Mouse (Mus musculus): ENCODE measurements around the gene Vps37c.

The Vps37c gene

DNA sequence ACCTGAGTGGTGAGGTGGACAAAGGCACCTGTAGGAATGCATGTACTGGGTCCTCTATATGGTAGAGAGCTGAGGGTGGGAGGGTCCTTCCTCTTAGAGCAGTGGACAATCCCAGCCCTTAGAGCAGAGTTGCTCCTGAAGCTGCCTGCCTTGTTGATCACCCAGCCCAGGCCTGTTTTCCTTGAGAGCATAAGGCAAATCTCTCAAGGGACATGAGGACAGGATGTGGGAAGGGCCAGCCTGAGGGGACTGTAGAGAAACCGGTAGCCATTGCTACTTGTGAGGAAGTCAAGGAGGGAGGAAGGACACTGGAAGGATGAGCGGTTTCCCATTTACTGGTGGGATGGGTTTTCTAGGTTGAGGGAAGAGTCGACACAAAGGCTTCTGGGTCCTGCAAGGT lies 54.0 kb downstream of the Vps37c start:
- no peak for DNase-seq

DNA sequence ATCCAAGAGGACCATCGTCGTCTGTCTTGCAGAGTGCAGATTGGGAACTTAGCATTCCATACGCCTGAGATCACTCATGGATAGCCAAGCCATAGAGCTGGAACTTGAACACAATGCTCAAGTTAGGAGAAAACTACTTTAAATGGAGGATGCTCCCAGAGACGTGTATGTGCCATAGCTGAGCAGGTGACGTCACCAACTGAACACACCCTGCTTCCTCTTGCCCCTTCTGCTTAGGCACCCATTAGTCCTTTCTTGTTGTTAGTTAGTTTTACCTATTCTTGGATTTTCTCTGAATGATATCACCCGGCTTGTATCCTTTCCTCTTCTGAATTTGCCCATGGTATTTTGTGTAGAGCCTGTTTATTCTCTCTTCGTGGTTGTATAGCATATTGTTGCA lies 58.6 kb downstream of the Vps37c start:
- no peak for DNase-seq

DNA sequence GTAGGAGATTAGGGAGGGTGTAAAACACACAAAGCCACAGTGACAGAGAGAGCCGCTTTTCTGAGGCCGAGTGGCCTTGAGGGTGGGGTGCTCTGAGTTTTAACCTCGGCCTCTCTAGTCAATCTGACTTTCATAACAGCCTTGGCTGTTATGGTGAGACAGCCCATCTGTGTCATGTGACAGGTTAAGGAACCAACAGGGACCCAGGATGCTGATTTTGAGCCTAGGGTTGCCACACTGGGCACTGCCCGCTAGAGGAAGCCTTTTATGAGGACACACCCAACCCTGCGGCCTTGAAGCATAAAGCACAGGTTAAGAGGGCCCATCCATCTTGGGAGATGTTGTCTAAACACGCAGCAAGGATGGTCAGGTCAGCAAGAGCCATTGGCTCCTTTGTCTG lies 59.2 kb downstream of the Vps37c start:
- DNase-seq: no peak

DNA sequence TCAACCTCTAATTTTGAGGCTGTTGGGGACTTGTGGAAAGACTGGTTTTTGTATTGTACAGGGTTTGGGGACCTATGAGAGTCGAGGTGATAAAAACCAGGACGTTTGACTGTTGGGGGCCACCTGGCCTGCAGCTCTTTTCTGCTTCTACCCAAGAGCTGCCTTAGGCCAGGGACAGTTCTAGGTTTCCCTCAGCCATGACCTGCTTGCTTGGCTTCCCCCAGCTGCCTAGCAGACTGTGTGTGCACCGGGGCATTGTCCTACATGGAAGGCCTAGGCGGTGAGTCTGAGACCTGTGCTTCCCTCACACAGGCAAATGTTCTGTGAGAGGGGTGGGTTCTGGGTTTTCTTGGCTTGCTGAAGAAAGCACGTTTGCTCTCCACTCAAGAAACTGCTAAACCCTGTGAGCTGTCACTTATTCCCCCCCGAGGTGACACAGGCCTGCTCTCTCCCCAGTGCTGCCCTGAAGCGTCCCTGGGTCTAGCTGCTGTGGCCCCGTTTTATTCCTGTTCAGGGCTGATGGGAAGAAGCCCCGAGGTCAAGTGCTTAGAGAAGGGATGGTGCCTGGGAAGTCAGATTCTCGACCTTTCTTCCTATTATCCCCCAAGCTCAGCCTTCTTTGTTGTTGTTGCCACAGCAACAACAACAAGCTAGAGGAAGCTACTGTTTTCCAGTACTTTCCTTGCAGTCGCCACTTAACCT lies 60.0 kb downstream of the Vps37c start:
- no peak for DNase-seq

DNA sequence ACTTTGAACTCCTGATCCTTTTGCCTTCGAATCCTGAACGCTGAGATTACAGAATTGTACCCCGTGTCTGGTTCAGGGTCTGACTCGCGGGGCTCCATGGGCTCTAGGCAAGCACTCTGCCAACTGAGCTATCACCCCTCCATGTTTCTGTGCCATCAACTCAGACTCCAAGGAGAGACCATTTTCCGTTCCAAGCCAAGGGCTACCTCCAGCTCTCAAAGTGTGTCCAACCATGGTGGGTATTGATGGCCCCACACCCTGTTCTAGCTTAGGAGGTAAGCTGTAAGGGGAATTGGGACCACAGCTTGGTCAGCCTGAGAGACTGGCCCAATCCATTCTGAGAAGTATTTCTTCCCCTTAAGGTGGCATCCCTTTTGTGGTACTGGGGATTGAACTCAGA lies 60.8 kb downstream of the Vps37c start:
- DNase-seq: no peak

DNA sequence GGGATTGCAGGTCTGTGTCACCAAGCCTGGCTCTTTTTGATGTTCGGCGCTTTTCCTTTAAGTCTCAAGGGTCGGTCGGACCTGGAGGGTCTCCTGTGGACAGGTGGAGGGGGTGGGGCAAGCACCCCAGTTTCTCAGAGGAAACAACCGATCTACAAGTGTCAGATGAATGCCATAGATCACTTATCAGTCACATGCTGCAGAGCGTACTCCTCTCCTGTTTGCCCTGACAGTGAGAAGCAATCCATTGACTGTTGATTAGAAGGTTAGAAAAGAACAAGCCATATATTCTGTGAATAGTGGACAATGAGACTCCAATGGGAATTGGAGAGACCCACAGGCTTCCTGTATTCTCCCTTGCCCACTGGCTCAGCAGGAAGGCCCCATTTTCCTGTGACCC lies 61.6 kb downstream of the Vps37c start:
- DNase-seq: no peak

DNA sequence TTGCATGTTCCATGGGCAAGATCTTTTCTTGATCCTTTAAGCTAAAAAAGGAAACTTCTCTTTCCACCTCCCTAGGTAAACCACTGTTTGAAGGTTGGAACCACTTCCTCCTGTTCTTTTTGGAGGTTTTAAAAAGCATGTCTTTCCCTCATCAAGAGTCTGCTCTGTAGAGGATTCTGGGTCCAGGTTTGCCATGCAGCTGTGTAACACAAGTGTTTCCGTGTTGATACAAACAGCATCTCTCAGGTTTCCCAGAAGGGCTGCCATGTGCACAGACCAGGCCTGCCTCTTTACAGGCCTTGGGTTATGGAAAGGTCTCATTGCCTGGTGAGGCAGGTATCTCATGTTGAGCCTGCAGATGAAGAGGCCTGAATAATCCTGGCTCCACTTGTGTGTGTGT lies 63.1 kb downstream of the Vps37c start:
- DNase-seq: no peak

DNA sequence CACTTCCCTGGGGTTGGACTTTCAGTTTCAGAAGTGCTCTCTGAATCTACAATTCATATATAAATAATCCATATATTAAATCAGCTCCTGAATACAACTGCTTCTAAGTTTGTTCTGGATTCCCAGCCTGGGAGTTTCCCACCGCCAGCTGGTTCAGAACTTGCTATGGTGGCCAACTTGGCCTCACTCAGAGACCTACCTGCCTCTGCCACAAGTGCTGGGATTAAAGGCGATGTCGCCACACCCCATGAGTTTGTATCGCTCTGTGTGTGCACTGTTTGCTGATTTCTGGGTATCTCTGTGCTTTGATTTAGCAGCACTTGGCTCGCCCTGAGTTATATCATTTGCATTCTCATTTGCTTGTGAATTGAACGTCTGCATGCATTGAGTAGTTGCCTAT lies 63.6 kb downstream of the Vps37c start:
- DNase-seq: no peak

DNA sequence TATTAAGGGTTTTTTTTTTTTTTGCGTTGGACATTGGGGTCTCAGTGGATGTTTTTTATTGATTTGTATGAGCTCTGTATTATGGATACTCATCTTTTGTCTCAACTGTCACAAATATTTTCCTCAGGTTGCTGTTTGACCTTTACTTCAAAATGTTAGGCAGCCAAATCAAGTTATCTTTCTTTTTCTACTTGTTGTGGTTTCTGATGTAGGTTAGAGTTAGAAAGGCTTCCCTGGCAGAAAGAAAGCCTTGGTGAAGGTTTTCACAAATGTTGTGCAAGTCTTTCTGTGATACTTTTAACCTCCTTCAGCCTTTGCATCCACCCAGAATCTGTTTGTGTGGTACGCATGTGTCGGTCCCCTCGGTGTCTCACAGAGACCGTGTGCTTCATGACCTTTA lies 64.1 kb downstream of the Vps37c start:
- no peak for DNase-seq

DNA sequence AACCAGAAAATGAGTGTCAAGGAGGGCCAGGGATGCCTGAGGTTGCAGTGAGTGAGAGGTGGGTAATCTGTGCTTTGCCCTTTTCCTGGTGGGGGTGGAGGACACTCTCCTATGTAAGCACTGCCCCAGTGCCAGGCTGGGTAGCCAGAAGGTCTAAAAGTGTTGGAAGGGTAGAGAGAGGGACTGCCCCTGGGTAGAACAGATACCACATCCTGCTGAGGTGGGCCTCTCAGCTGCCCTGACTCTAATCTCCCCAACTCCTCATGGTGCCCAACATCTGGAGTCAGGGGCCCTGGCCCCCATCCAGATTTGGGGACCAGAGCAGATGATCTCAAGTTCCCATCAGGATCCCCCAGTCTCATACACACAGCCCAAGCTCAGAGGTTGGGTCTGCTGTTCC lies 68.6 kb downstream of the Vps37c start:
- peak in 1 of 2 experiments; percentile 49 for DNase-seq

DNA sequence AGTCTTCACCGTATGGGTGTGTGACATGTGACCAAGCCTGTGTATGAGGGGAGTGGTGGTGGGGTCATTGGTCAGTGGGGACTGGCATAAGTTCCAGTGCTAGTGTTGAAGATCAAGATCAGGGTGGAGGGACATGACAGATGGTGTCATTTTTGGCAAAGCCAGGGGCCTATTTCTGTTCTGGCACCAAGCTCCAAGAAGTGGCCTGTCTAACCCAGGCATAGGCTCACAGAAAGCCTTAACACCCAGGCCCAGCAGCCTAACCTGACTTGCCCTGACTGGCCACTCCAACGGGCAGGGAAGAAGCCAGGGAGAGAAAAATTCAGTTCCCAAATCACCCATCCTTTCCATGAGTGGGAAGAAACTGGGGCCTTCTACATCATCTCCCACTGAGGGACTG lies 69.0 kb downstream of the Vps37c start:
- DNase-seq: peak; percentile 58 to 72

DNA sequence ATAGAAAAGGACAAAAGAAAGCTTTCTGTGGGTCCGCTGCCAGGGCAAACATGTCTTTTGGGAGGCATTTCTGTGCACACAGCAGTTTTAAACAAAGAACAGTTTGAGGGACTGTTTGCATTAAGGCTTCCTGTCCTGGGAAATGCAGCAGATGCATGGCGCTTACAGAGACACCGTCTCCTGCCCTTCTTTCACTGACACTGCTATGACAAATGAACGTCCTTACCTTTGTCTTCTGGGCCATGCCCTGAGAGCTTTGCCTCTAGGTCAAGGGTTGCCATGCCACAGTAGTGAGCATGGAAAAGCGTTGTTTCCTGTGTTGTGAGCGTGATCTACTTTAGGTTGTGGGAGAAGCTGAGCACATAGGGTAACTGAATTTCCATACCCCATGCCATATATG lies 70.2 kb downstream of the Vps37c start:
- no peak for DNase-seq

DNA sequence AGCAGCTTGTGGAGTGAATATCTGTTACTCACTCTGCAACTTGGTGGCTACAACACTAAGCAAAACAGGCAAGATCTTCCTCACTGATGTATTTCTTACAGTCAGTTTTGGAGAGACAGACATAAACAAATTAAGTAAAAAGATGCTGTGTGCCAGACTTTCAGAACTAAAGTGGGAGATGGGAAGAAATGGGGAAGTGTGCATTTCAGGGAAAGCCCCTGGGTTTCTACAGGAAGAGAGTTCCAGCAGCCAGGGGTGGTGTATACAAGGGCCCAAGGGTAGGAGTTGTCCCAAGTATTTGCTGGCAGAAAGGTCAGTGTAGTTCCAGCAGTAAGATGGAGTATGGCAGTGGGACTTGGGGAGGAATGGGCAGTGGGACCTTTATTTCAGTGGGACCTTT lies 71.0 kb downstream of the Vps37c start:
- DNase-seq: no peak

DNA sequence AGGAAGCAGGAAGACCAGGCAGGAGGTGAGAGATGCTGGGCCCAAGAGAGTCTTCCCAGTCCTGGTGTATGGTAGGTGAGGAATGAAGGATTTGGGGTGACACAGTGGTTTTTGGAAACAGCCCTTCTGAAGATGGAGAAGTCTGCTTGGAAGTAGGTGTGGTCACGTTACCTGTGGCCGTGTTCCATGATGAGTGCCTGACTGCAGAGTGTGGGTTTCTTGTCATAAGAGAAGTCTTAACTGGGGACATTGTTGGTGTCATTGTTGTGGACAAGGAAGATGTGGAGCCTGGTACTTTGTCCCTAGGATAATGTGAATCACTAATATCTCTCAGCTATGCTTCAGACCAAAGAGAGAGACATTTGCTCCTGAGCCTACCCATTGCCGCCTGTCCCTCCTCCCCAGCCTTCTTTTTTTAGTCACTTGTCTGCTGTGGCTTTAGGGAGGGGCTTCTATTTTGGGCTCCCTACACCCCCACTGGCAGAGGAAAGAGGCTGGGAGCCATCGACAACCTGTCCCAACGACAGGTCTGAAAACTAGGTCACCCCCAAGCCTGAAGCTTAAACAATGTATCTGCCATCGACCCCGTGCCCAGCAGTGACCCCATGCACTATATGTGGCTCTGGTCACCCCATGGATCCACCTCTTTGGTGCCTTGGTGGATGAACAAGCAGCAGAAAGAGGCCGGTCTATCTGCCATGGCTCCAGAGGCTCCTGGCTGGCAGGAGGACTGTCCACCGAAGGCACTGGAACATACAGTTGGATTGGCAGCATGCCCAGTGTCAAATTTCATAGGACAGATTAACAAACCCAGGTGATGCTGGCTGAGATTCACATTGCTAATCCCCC lies 71.7 kb downstream of the Vps37c start:
- DNase-seq: peak; percentile 69 to 75

DNA sequence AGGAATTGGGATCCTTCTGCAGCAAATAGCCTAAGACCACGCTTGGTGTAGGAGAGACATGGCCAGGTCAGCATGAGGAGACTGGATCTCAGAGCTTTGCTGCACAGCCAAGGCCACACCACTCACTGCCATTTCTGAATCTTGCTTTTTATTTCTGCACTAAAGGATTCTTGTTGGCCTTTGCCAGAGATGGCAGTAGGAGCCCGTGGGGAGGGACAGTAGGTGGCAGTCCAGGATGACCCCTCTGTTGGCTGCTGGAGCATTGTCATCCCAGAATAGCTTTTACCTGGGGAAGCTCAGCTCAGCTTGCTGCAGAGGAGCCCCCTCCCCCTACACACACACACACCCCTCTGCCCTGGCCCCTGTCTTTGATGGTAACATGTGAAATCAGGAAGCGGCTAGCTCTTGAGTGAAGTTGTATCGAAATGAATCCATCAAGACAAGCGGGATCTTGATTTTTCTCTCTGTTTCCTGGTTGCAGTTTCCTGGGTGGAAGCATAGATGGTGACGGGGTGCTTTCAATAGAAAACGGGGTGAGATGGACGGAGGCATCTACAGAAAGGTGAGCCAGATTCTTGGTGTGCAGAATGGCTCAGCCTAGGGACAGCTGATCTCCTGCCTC lies 73.4 kb downstream of the Vps37c start:
- DNase-seq: no peak

DNA sequence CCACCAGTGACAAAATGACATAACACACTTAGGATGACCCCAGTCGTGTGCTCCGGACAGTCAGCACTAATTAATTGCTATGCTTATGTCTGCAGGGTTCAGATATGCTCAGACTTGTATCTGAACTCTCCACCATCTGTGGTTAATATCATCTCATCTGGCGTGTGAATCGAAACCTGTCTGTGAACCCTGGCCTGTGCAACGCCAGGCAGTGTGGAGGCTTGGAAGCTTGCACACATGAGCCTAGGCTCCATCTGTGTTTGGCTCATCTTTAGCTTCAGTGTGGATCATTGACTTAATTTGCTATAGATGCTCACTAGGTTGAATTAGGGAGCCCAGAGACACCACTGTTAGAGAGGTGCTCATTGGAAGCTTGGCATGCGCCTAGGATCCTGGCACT lies 73.9 kb downstream of the Vps37c start:
- peak in 1 of 2 experiments; percentile 26 for DNase-seq

DNA sequence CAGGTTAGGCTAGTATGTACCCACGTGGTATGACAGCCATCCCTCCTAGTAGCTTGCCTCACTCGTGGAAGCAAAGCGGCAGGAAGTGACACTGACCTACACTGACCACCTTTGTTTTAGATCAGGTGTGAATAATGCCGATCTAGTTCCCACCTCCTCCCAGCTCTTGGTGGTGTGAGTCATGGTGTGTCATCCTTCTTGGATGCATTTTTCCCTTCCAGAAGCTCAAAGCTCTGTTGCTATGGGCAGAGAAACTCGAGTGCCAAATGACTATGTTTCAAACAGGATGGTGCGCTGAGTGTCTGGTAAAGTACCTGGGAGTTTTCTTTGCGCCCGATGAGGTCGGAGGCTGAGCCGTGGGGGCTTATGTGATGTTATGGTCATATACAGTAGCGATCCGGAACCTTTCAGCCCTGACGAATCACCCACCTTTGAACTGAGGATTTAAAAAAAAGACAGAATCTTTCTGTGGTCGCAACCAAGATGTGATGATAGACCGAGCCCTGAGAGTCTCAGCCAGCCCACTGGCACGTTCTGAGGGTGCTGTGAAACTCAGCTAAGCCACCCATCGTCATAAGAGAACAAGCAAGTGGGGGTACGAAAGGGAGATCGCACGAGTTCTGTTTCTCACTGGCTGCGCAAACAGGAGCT lies 75.0 kb downstream of the Vps37c start:
- DNase-seq: peak in 1 of 2 experiments; percentile 54

Measured in cerebellum, adult 18-20 months (tissue).